Mouse (Mus musculus) G1E (cell line): Measurements from ENCODE around the gene Grhl1.

Experiments used
- CTCF ChIP-seq: IDR thresholded peaks from 2 replicates; pipeline ENCODE4 v1.5.1; 2012; ENCODE audit warnings: low read depth, low read length, inconsistent platforms, mixed read lengths
- GATA1 ChIP-seq: IDR thresholded peaks from 2 replicates; pipeline ENCODE4 v1.6.1; 2012; ENCODE audit warnings: borderline replicate concordance, low read length, inconsistent platforms, mixed read lengths
- GATA2 ChIP-seq: IDR thresholded peaks from 2 replicates; pipeline ENCODE4 v1.6.1; 2012; ENCODE audit warnings: low read depth, low read length, inconsistent platforms, borderline replicate concordance
- POLR2AphosphoS5 ChIP-seq: IDR thresholded peaks from 2 replicates; pipeline ENCODE4 v1.6.1; 2012; ENCODE audit warnings: low read depth, low read length, inconsistent platforms; ENCODE audit not compliant: insufficient replicate concordance
- TAL1 ChIP-seq: conservative IDR thresholded peaks from 2 replicates; pipeline ENCODE4 v1.6.1; 2012; ENCODE audit warnings: low read depth, low read length, inconsistent platforms, mixed read lengths

DNA sequence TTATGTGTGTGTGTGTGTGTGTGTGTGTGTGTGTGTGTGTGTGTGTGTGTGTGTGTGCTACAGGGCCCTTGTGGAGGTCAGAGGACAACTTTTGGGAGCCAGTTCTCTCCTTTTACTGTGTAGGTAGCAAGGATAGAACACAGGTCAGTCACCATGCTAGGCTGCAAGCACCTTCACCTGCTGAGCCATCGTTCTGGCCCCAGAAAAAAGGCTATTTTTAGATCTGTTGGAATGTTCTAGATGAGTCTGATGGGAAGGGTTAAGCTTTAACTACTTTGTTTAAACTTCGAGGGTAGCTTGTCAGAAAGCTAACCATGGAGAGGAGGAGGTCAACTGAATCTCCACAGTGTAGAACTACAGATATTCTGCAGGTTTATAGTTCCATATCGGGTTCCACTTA, 43.1 kb downstream of the Grhl1 start:
- TF ChIP-seq POLR2AphosphoS5 (no peak), CTCF (no peak), TAL1 (no peak), GATA1 (no peak), GATA2 (no peak)
